Mouse (Mus musculus) inflammation-experienced regulatory T-cells (primary cell): ENCODE measurements around the gene Ascl4. TPM values are rescaled to one million over a fixed set of nuclear protein-coding genes. Genes with fewer than 3 reads are reported as not detected.

Experiments
- polyA plus RNA-seq, 2 experiments: library from polyadenylated mRNA; unstranded; fragments of 100-300 nt; shearing (Covaris generic); gene quantifications; one replicate each; pipeline ENCODE4 v1.2.1; 2017

Ascl4 gene
- polyA plus RNA-seq: not detected

DNA sequence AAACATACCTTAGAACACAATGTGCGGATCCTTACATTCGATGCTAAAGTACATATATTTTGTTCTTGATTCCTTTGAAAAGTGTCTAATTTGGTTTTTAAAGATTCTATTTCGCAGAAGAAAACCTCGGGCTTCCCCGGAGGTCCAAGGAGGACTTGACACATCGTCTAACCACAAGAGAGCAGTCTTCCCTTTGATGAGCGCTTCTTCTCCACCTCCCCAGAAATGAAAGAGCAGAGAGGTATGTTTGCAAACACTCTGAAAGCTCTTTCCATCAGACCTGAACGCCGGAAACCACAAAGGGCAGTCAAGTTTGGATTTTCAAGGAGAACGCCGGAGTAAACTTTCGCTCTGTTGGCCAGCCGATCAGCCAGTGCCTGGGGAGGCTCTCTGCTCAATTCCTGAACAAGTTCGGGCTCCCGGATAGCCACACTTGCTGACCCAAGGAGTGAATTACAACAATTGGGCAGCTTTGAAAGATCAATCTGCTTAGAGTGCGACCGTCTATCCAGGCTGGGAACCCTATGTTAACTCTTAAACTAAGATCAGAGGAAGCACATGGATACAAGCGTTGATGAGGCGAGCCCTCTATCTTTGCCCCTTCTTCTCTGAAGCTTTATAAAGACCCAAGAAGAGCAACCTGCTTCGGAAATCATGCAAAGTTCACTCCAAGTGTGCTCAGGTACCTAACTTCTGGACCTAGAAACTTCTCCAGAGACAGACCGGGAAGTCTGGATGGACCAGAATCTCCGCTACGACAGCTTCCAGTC, at the start of gene Ascl4:
Gene Ascl4, plus strand, starts transcription at position 6 of the 770 bp plus-strand sequence.

DNA sequence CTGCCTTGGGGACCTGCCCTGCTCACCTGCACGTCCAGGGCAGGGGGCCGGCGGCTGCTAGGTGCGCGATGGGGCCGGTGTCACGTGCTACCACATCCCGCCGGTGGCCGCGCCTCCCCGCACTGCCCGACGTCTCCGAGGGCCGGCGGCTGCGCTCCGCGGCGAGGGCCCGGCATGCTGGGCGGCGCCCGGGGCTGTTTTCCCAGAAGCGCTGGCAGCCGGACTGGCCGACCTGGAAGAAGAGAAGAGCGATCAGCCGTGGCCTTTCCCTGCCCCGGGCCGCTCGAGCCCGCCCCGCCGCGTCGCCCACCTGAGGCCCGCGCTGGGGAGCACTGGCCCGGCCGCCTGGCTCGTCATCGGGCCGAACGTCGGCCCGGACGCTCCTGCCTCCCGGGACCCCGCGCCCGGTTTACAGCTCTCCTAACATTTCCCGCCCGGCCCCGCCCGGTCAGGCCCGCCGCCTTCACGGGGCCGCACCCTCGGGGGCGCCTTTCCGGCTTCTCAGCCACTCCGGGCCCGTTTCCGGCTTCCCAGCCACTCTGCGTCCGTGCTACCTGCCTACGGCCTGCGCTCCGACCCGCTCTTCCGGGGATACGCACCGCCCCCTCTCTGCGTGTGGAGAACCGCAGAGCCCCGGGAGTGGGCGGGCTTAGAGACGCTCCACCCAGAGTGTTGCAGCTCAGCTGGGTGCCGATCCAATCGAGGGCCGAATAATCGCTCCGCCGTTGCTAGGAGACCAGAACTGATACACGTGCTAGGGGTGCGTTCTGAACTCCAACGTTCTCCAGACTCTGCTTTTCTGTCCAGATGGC, 10.8 kb upstream of the Ascl4 start, which contains the start of gene Prdm4:
Gene Prdm4, minus strand, starts transcription at position 645 of the 812 bp plus-strand sequence.

DNA sequence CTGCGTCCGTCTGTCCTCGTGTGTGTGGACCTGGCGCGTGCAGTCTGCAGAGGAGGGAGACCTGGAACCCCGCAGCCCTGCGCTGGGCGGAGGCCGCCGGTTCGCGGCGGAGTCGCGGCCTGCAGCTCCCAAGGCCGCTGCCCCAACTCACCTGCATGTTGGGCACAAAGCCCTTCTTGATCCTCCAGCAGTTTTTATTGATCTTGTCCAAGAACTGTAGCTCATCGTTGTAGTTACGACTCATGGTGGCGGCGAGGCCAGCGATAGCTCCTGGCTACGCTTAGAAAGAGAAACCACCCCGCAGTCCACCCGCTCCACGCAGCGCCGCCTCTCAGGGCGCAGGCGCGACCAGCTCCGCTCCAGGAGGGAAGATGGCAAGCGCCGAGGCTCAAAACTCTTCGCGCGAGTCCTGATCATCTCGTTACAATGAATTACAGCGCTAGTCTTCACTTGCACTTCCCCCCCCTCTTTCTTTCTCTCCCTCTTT, 30.0 kb downstream of the Ascl4 start, which contains the start of gene Rtcb:
Gene Rtcb, minus strand, starts transcription at position 360 of the 487 bp plus-strand sequence.

Other genes starting within 250 kb of the Ascl4 start
- gene Pwp1, start 98.2 kb upstream of the Ascl4 start, polyA plus RNA-seq: 10 to 100 TPM; 47.4 to 59.1 TPM
- gene Prdm4, start 10.5 kb upstream of the Ascl4 start, polyA plus RNA-seq: 10 to 100 TPM; 26.5 to 29.9 TPM
- gene Rtcb, start 30.1 kb downstream of the Ascl4 start, polyA plus RNA-seq: 100 to 1,000 TPM; 126 to 130 TPM
- gene Bpifc, start 84.2 kb downstream of the Ascl4 start, polyA plus RNA-seq: 1 to 10 TPM in 1 of 2 experiments, not detected in 1; 1.0 TPM
- gene Fbxo7, start 94.3 kb downstream of the Ascl4 start, polyA plus RNA-seq: 10 to 100 TPM; 66.0 to 66.5 TPM